Mouse (Mus musculus) forebrain, embryonic 16.5 days (tissue): Measurements from ENCODE around the gene Cybrd1. TPM values are rescaled to one million over a fixed set of nuclear protein-coding genes. Genes with fewer than 3 reads are reported as not detected.

ENCODE experiments used
- polyA plus RNA-seq: library from polyadenylated mRNA; unstranded; fragments of >200 nt; fragmentation: Nextera tagmentation; extraction: Ambion mirVana; gene quantifications from 2 replicates; pipeline ENCODE4 v1.2.1, GENCODE M21; 2015

Gene Cybrd1
- polyA plus RNA-seq, 1 experiment from 2014 or later: 1.5 TPM

Other genes starting within 250 kb of the Cybrd1 start
- gene Dcaf17, start 62.6 kb upstream of the Cybrd1 start, polyA plus RNA-seq: 37.2 and 43.3 TPM in 2 replicates
- 15.3 and 15.4 TPM in 2 replicates for gene Mettl8, start 62.3 kb upstream of the Cybrd1 start, polyA plus RNA-seq
- gene Dync1i2, start 93.8 kb downstream of the Cybrd1 start, polyA plus RNA-seq: 189 and 197 TPM in 2 replicates
- 79.6 and 86.7 TPM in 2 replicates for gene Slc25a12, start 249.8 kb downstream of the Cybrd1 start, polyA plus RNA-seq